Mouse (Mus musculus) limb, embryonic 11.5 days (tissue): ENCODE data around the gene Gm20696. TPM values are rescaled to one million over a fixed set of nuclear protein-coding genes. Genes with fewer than 3 reads are reported as not detected.

Experiments used
- ATAC-seq: fragments of 200-750 bp; cut with Nextera tagmentation; 2 replicates; pipeline ENCODE4 v1.8.0; 2017; ENCODE audit warnings: low read depth; ENCODE audit not compliant: insufficient number of reproducible peaks, low FRiP score, low TSS enrichment
- DNase-seq: peaks from one replicate; pipeline ENCODE4 v3.0.0-alpha.2; 2015; ENCODE audit warnings: low spot score
- H3K27ac ChIP-seq: fragments of 300-500 bp; sonication (generic); replicated peaks from 2 replicates; pipeline ENCODE4 v1.5.1; 2014; ENCODE audit warnings: low read depth, mild to moderate bottlenecking, low read length
- H3K27me3 ChIP-seq: fragments of 300-500 bp; sonication (generic); 2 replicates; pipeline ENCODE4 v1.6.1; 2014; ENCODE audit warnings: mild to moderate bottlenecking, low read length, mixed read lengths; ENCODE audit not compliant: control insufficient read depth, insufficient read depth
- H3K36me3 ChIP-seq: fragments of 300-500 bp; sonication (generic); 2 replicates; pipeline ENCODE4 v1.6.1; 2014; ENCODE audit warnings: mild to moderate bottlenecking, low read length, moderate library complexity, mixed read lengths; ENCODE audit not compliant: control insufficient read depth, insufficient read depth
- H3K4me1 ChIP-seq: fragments of 300-500 bp; sonication (generic); 2 replicates; pipeline ENCODE4 v1.6.1; 2014; ENCODE audit warnings: low read length, mixed read lengths; ENCODE audit not compliant: control insufficient read depth, insufficient read depth
- H3K4me2 ChIP-seq: fragments of 300-500 bp; sonication (generic); 2 replicates; pipeline ENCODE4 v1.6.1; 2014; ENCODE audit warnings: low read depth, mild to moderate bottlenecking, moderate library complexity; ENCODE audit not compliant: severe bottlenecking
- H3K4me3 ChIP-seq: fragments of 300-500 bp; sonication (generic); 2 replicates; pipeline ENCODE4 v1.5.1; 2014; ENCODE audit warnings: low read depth, low read length
- H3K9ac ChIP-seq: fragments of 300-500 bp; sonication (generic); 2 replicates; pipeline ENCODE4 v1.6.1; 2014; ENCODE audit warnings: mild to moderate bottlenecking, low read length
- H3K9me3 ChIP-seq: fragments of 300-500 bp; sonication (generic); 2 replicates; pipeline ENCODE4 v1.6.1; 2016; ENCODE audit warnings: low read length; ENCODE audit not compliant: control insufficient read depth
- whole genome bisulfite sequencing: fragments of 180-500 bp; shearing (Covaris S2); extraction: QIAGEN DNeasy Blood & Tissue Kit; methylation state at CpG from one replicate; pipeline ENCODE4 v1.1.7; 2014; 5-methylcytosine and 5-hydroxymethylcytosine counted together
- polyA plus RNA-seq: library from polyadenylated mRNA; unstranded; fragments of >200 nt; fragmentation: Nextera tagmentation; extraction: Ambion mirVana; gene quantifications from 2 replicates; pipeline ENCODE4 v1.2.1, GENCODE M21; 2014

Gene Gm20696
- polyA plus RNA-seq, 1 experiment from 2014 or later, result 4.0 TPM

GRCm38 (mm10) chr6:99433006-99433405 is 233.6 kb downstream of the Gm20696 start:
- no peaks in the 10 kb centered on the region for H3K27me3 ChIP-seq
- H3K9ac ChIP-seq, result no peak overlapping the region
- H3K9me3 ChIP-seq, result no peaks in the 10 kb centered on the region
- no peak overlapping the region for H3K4me3 ChIP-seq
- H3K36me3 ChIP-seq, result no peaks in the 10 kb centered on the region
- no peak for DNase-seq
- WGBS, result 91% methylated on average over 9 of the region's 9 CpGs
- no peak overlapping the region for H3K4me2 ChIP-seq
- ATAC-seq, result no peak
- H3K27ac ChIP-seq, result no peak overlapping the region
- no peaks in the 10 kb centered on the region for H3K4me1 ChIP-seq

- Histone ChIP-seq H3K27ac (no peak overlapping the region), H3K9me3 (no peaks in the 10 kb centered on the region), H3K36me3 (no peaks in the 10 kb centered on the region), H3K4me3 (no peak overlapping the region), H3K4me2 (no peak overlapping the region), H3K27me3 (no peaks in the 10 kb centered on the region), H3K4me1 (no peaks in the 10 kb centered on the region), H3K9ac (no peak overlapping the region)
- 64% methylated on average over 4 of the region's 4 CpGs for WGBS
- ATAC-seq, result no peak
- DNase-seq, result no peak
These were observed 234.7 kb downstream of the Gm20696 start for GRCm38 (mm10) chr6:99431941-99432340.

GRCm38 (mm10) chr6:99430560-99430959 is 236.0 kb downstream of the Gm20696 start:
- ATAC-seq (no peak), DNase-seq (no peak)
- Histone ChIP-seq H3K4me2 (no peak overlapping the region), H3K9me3 (no peaks in the 10 kb centered on the region), H3K9ac (no peak overlapping the region), H3K27ac (no peak overlapping the region), H3K27me3 (no peaks in the 10 kb centered on the region), H3K4me3 (no peak overlapping the region), H3K36me3 (no peaks in the 10 kb centered on the region), H3K4me1 (no peaks in the 10 kb centered on the region)
- 97% methylated on average over 14 of the region's 14 CpGs for WGBS

GRCm38 (mm10) chr6:99429378-99430131 is 237.0 kb downstream of the Gm20696 start:
- H3K4me1 ChIP-seq, result no peaks in the 10 kb centered on the region
- H3K36me3 ChIP-seq, result no peaks in the 10 kb centered on the region
- ATAC-seq (no peak), DNase-seq (no peak)
- no peak overlapping the region for H3K9ac ChIP-seq
- no peaks in the 10 kb centered on the region for H3K27me3 ChIP-seq
- no peak overlapping the region for H3K27ac ChIP-seq
- no peak overlapping the region for H3K4me2 ChIP-seq
- no peaks in the 10 kb centered on the region for H3K9me3 ChIP-seq
- no peak overlapping the region for H3K4me3 ChIP-seq
- 87% methylated on average over 16 of the region's 16 CpGs for WGBS

GRCm38 (mm10) chr6:99428961-99429360 is 237.6 kb downstream of the Gm20696 start:
- H3K4me3 ChIP-seq, result no peak overlapping the region
- H3K4me2 ChIP-seq, result no peak overlapping the region
- no peak overlapping the region for H3K27ac ChIP-seq
- DNase-seq (no peak), ATAC-seq (no peak)
- no peak overlapping the region for H3K9ac ChIP-seq
- 48% methylated on average over 2 of the region's 2 CpGs for WGBS
- no peaks in the 10 kb centered on the region for H3K36me3 ChIP-seq
- no peaks in the 10 kb centered on the region for H3K4me1 ChIP-seq
- no peaks in the 10 kb centered on the region for H3K9me3 ChIP-seq
- H3K27me3 ChIP-seq, result no peaks in the 10 kb centered on the region

- Histone ChIP-seq H3K36me3 (no peaks in the 10 kb centered on the region), H3K9me3 (no peaks in the 10 kb centered on the region), H3K4me3 (no peak overlapping the region), H3K4me2 (no peak overlapping the region), H3K27ac (no peak overlapping the region), H3K4me1 (no peaks in the 10 kb centered on the region), H3K9ac (no peak overlapping the region), H3K27me3 (no peaks in the 10 kb centered on the region)
- ATAC-seq (no peak), DNase-seq (no peak)
- WGBS, result 90% methylated on average over 4 of the region's 4 CpGs
These were observed 239.3 kb downstream of the Gm20696 start for GRCm38 (mm10) chr6:99427301-99427700.

GRCm38 (mm10) chr6:99425044-99425443 is 241.6 kb downstream of the Gm20696 start:
- DNase-seq, result no peak
- H3K27ac ChIP-seq, result no peak overlapping the region
- H3K4me3 ChIP-seq, result no peak overlapping the region
- H3K9me3 ChIP-seq, result no peaks in the 10 kb centered on the region
- no peaks in the 10 kb centered on the region for H3K27me3 ChIP-seq
- H3K36me3 ChIP-seq, result no peaks in the 10 kb centered on the region
- no peak overlapping the region for H3K4me2 ChIP-seq
- no peak overlapping the region for H3K9ac ChIP-seq
- WGBS, result 50% methylated on average over 3 of the region's 3 CpGs
- no peaks in the 10 kb centered on the region for H3K4me1 ChIP-seq
- no peak for ATAC-seq

- WGBS, result 83% methylated on average over 8 of the region's 8 CpGs
- no peak for ATAC-seq
- H3K4me2 ChIP-seq, result no peak overlapping the region
These were observed 245.9 kb downstream of the Gm20696 start for GRCm38 (mm10) chr6:99420666-99421065.

GRCm38 (mm10) chr6:99412598-99412997 is 254.0 kb downstream of the Gm20696 start:
- WGBS, result 83% methylated on average over 6 of the region's 6 CpGs
- DNase-seq (no peak), ATAC-seq (no peak)
- no peak overlapping the region for H3K4me2 ChIP-seq
- no peak overlapping the region for H3K27ac ChIP-seq
- no peak overlapping the region for H3K9ac ChIP-seq
- H3K36me3 ChIP-seq, result no peaks in the 10 kb centered on the region
- no peaks in the 10 kb centered on the region for H3K27me3 ChIP-seq
- H3K4me1 ChIP-seq, result peaks cover 4% of the 10 kb centered on the region; the same call in 1 of the 2 replicates
- H3K4me3 ChIP-seq, result no peak overlapping the region
- no peaks in the 10 kb centered on the region for H3K9me3 ChIP-seq

More at GRCm38 (mm10) chr6:99420666-99421065, 245.9 kb downstream of the Gm20696 start:
- no peaks in the 10 kb centered on the region for H3K4me1 ChIP-seq
- H3K27me3 ChIP-seq, result no peaks in the 10 kb centered on the region
- DNase-seq, result no peak
- no peaks in the 10 kb centered on the region for H3K9me3 ChIP-seq
- H3K9ac ChIP-seq, result no peak overlapping the region
- H3K27ac ChIP-seq, result no peak overlapping the region
- H3K4me3 ChIP-seq, result no peak overlapping the region
- H3K36me3 ChIP-seq, result no peaks in the 10 kb centered on the region
